Mouse (Mus musculus): ENCODE data around the gene Mb.
A peak's percentile ranks its signal among the peaks of the same experiment; 100 is the strongest.
"Not testable (repeated sequence)": the region's sequence is repeated elsewhere in the genome, so short reads cannot be mapped to it uniquely, and the experiment has no call there.

The Mb gene

DNA sequence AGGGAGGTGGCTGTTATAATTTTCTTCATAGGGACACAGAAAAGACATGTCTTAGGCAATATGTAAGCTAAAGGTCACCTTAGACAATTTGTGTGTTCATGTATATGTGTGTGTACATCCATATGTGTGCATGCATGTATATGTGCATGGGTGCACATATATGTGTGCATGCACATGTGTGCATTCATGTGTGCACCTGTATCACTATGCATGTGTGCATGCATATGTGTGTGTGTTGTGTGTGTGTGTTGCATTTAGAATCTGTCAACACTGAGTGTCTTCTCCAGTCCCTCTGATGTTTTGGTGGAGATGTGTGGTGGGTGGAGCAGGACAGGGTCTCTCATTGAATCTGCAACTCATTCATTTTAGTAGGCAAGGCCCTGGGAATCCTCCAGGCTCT is 12.3 kb upstream of the Mb start:
- no peak for DNase-seq

DNA sequence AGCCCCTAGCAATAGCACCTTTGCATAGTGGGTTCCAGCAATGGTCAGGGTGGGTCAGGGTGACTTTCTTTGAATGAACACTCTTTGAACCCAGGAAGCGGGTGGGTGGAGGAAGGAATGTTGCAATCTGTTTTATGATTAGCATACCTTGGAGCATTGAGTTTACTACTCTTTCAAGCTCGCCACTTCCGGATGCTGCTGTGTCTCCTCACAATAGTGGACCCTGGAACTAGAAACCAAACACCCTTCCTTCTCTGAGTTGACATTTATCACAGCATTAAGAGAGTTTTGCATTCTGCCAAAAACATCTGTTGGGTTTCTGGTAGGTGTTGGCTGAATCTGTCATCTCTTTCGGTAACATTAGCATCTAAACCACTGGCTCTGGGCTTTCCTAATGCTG is 8.9 kb upstream of the Mb start:
- DNase-seq = not testable (repeated sequence)

DNA sequence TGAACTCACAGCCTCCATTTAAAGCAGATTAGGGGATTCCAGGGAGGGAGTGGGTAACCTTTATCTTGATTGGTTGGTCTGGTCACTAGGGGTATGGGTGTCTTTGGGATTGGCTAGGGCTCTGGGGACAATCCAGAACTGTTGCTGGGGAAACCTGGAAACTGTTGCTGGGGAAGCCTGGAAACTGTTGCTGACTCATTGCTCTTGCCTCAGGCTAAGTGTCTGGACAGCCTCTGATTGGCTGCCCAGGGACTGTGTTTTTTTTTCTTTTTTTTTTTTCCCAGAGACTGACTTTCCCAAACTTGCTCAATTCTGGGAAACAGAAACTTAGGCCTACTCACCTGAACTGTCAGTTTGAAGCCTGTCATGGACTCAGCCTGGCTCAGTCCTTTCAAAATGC is 8.1 kb upstream of the Mb start:
- DNase-seq = no peak

DNA sequence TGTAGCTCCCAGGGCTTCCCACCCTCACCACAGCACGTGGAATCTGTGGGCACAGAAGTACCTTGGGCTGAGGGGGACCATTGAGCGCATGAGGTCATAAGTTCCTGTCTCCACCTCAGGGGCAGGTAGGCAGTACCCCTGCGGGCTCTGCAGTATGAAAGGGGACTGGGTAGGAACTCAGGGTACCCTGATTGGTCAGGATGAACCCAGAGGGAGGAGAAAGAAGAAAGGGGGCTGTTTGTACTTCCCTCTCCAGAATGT is 6.3 kb upstream of the Mb start:
- DNase-seq = no peak

DNA sequence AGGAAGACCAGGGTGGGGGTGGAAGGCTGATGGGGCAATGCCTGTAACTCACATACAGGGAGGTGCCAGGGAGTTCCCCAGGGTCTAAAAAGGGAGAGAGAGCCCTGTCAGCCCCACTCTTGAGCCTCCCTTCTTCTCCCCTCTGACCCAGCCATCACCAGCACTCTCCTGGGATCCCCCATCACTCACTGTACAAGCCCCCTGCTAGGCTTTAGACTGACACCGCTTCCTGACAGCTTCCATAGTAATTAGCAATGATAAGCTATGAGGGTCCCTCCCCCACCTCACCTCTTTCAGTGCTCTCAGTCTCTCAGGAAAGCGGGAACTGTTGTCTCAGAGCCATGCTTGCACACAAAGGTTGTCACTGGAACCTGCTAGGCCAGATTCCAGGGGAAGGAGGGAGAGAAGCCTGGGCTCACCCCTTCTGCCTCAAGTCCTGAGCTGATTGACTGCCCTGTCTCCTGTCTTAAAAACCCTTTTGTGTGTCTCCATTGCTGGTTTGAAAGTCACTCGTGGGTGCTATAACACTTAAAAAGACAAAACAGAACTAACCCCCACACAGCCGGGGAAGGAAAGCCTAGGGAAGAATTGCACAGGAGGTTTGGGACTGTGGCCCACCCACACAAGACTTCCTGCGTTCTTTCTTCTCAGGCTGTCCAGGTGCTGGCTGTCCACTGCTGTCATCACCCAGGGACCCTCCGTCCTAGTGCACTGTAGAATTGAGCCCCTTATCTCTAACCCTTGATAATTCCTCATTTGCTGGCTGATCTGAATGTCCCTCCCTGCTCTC is 5.7 kb upstream of the Mb start:
- no peak for DNase-seq

DNA sequence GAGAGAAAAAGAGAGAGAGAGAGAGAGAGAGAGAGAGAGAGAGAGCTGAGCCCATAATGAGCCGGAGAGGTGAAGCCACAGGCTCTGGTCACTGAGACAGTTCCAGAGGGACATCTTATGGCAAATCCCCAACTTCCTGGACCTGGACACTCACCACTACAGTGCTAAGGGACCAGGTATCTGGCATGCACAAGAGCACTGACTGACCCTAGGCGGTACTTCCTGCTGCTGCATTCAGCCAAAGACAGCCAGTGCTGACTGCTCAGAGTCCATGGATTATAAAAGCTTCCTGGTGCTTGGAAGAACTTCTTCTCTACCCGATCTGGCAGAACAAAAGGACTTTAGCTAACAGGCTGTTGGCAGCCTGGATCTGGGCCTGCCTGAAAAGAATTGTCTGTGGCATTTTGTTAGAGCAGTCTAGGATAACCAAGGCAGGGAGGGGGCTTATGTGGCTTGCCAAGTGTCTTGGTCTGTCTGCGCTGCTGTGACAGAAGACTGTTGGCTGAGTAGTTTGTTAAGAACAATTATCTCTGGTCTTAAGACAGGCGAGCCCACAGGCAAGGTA is 4.2 kb upstream of the Mb start:
- no peak for DNase-seq

DNA sequence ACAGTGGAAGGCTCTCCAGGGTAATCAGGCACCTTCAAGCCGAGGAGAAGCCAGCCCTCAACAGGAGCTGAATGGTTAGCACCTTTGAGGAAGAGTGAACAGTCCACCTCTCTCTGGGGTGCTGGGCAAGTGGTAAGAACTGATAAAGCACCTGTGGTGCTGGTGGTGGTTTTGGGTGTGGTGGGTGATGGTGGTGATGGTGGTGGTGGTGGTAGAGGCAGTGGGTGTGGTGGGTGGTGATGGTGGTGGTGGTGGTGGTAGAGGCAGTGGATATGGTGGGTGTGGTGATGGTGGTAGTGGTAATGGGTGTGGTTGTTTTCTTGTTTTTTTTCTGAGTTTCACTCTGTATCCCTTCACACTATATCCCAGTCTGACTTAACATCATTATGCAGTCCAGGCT is 2.6 kb upstream of the Mb start:
- DNase-seq = no peak

DNA sequence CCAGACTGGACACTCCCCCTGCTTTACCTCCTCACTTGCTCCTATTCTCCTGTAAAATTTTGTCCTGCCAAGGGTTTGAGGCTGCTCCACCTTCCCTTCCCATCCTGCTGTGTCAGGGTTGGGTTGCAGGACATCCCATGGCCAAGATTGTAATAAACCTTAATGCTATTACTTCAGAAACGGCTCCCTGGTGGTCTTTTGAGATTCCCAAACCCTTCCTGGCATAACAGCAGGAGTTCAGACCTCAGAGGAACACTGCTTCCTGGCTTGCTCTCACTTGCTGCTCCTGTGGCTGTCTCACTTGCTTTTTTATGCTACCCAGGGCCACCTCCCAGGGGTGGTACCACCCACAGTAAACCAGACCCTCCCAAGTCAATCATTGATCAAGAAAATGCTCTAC is 1.7 kb upstream of the Mb start:
- no peak for DNase-seq

DNA sequence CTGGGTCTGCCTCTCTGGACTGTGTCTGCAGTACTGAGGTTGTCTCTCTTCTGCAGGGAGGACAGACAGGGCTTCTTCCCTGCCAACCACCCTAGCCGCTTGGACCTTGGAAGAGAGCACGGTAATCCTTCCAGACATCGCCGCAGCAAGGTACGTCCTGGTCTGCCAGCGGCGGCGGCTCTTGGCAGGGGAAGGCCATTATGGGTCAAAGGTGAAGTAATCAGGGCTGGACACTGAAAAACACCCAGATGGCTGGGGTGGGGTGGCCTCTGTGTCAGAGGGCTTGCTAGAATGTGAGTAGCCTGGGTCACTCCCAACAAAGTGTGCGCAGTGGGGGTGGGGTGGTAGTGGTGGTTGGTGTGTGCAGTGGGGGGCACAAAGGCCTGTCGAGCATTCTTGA is 4.9 kb downstream of the Mb start:
- no peak for DNase-seq

DNA sequence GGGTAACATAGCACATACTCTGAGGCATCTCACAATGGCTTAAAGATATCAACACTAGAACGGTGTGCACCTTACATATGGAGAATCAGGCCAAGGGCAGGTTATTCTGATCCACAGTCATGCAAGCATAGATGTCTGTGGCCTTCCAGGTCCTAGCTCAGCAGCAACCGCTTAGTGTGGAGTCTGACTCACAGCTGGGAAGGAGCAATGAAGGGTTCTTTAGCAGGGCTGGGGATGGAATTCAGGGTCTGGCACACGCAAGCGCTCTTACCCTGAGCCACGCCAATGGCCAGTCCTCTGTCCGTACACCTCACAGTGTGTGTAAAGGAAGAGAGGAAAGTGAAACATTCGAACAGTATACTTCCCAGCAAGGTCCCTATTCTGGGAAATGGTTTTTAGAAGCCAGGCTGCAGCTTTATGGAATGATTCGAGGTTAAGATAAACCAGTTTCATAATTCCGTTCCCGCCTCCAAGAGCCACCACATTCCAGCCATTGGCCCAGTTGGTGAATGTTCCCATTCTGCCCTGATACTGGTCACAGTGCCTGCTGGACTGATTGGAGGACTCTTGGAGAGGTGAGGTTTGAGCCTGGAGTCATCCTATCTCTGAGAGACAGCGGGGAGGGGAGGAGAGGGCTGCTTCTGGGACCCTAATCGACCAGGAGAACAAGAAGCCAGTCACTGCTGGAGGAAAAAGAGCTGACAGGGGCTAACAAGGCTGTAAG is 5.7 kb downstream of the Mb start, which contains the start of gene Apol6:
Gene Apol6, plus strand, starts transcription at position 133 of the 724 bp plus-strand sequence.
- DNase-seq = no peak

DNA sequence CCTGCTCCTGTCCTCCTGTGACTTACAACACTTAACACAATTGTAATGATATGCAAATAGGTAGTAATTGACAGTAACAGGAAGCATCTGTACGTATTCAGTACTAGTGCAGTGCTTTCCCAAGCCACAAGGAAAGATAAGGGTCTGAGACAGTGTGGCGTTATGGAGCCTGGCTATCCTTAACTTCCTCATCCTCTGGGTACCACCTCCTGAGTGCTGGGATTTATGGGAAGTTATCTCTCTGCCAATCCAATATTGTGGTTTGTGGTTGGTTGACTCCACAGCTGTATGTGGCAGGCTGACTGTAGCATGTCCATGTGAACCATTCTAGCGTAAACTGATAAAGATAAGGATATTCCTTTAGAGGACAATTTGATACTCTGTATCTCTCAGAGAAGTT is 9.7 kb downstream of the Mb start:
- no peak for DNase-seq

DNA sequence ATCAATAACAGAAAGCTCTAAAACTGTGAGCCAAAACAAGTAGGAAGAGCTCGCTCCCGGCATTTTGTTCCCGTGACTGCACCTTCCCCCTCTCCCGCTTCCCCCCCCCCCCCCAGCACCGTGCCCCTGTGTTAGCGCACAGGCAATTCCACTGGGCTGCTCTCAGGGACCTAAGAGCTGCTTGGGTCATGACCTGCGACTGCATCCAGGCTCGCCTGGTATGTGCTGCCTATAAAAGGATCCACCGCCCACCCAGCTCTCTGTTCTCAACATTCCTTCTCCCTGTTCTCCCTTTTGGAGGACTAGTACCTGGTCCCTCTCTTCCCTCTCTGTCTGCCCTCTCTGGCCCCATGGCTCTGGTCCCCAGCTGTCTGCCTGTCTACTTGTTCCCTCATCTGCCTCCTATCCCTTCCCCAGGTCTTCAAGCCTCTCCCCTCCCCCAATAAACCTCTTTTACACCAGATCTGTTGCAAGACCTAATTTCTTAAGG is 11.2 kb downstream of the Mb start:
- DNase-seq = no peak

DNA sequence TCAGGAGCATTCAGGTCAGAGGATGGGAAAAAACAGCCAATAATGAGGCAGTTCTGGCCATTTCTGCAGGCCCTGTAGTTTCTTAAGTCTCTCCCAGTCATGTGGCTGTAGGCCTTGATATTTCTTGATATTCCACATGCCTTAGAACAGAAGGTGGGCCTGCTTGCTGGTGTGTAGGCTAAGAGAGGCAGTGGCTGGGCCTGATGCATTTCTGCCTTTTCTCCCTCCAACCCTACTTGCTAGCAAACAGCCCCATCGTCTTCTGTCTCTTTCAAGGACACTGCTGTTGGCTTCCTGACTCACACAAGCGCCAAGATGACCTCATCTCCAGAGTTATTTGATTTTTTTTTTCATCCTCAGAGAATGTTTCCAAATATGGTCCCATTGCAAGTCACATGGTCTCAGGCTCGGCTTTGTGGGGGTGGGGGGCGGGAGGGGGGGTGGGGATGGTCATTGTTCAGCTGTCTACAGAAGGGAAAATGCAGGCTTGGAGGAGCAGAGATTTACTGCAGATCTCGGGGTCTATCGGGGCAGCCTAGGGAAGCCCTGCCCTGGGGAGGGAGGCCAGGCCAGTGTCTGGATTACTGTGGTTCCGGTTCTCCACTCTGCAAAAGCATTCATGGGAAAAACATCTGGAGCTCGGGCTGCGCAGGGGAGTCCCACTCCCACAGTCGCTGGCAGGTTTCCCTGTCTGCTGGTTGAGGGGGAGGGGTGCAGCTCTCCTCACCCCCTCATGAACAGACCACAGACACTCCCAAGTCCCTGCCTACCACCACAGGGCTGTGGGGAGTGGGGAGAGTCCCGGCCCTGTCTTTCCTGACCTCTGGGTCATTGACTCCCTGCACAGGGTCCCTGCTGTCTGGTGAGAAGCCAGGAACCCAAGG is 12.9 kb downstream of the Mb start:
- peak in 1 of 2 experiments; percentile 20 for DNase-seq

DNA sequence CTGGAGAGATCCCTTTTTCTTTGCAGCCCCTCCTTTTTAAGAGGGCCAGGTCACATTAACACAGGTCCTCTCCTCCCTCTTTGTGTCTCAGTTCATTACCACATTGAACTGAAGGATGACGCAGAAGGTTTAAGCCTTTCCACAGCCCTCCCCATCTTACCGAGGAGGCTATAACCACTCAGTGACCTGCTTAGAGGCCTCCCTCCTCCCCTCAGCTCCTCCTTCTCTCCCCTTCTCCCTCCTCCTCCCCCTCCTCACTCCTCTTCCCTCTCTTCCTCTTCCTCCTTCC is 13.5 kb downstream of the Mb start:
- DNase-seq = no peak

DNA sequence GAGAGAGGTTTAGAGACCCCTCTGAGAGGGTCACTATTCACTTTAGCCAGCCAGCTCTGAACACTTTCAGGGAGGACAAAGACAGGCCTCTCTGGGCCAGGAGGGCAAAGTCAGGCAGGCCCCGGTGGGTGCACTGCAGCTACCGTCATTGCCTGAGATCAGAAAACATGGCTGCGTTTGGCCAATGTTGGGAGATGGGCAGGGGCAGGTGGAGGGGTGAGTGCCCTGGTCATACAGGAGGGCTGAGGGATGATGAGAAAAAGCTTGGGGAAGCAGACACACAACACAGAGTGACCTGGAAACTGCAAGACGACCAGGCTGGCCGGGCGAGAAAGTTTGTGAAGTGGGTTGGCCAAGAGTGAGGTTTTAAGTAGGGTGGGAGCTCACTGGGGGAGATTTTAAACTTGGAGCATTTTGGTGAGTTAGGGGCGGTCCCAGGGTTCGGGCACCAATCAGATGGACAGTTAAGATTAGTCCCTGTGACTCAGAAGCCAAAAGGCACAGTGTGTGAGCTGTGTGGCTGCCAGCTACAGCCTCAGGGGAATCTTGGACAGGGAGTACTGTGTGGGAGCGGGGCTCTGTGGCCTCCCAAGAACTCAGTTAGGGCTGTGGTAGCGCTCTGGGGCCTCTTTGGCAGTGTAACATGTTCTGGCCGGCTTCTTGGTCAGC is 14.0 kb downstream of the Mb start:
- DNase-seq = peak; percentile 47 to 52

DNA sequence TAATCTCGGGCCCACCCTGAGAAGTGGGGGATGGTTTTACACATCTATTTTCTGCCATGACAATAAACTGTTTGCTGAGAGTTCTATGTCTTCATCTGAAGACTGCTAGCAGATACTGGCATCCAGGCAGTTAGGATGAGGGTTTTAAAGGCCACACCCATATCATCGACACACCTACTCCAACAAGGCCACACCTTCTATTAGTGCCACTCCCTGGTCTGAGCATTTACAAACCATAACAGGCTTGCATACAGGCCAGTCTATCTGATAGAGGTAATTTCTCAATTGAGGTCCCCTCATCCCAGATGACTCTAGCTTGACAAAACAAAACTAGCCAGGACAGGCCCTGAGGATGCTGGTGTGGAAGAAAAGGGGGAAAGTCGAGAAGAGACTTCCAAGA is 14.8 kb downstream of the Mb start:
- no peak for DNase-seq

DNA sequence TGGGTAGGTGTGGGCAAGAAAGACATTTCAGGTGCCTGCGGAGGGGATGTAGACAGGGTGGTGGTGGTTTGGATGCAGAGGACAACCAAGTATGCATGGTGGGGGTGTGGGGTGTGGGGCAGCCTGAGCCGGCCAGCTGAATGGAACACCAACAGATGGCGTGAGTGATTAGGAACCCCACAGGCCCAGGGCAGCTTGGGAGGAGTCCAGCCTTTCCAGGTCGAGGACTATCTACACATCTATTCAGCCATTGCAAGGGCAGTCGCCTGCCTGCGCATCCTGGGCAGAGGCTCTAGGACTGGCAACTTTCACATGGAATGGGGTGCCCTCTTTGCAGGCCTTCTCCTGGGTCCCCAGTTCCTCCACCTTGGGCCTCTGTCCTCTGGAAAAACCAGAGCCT is 15.9 kb downstream of the Mb start:
- DNase-seq = peak; percentile 86 to 91

DNA sequence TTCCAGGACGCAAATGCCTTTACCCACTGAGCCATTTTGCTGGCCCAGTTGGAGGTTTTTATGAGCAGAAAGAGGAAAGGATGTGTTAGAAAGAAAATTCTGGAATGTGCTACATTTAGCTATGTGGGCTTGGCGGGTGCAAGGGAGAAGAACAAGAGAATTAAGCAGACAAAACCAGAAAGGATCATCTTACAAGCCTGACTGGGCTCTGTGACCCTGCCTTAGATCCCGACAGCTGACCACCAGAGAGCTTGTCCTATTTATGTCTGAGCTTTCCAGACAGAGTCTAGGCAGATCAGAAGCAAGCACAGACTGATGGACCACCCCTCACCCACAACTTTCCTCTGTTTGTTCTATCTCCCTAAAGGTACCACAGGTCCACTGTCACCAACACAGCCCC is 19.2 kb downstream of the Mb start:
- DNase-seq = no peak

DNA sequence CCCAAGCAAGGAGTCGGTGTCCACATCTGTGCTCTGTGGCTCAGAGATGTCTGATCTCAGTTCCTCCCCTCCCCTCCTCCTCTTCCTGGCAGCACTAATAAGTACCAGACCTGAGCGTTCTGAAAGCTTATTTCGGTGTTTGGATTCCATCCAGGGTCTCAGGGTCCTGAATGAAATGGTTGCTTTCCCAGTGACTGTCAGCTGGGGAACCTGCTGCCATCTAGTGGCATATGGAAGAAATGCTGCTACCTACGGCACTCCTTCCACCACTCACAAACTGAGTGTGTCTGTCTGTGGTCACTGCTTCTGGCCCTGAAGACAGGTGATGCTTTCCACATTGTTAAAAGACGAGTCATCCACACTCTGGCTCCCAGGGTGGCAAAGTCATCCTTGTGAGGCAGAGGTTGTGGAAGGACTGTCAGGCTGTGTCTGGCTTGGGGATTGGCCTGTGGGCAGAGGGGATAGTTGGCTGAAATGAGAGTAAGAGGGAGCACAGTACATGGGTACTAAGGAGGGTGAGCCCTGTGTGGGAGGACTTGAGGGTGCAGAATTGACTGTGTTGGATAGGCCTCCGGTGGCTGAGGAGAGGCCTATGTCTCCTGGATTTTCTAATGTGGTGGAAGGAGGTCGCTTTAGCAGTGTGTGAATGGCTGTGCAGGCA is 21.0 kb downstream of the Mb start:
- peak; percentile 72 to 73 for DNase-seq

DNA sequence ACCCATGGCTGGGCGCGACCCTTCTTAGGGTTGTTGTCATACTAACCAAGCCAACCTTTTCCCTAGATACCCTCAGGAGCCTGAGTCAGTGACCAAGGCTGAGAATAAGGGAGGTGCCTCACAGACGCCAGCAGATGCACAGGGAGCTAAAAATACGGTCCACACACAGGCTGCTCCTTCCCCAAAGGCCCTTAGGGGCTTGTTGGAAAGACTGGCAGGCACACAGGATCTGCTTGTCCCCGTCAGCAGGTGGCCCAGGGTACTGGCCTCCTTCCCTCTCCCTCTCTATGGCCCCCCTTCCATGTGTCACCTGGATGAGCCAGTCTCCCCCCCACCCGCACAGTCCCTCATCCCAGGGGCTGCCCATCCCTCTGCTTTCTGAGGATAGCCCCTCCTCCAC is 22.8 kb downstream of the Mb start:
- DNase-seq = peak in 1 of 2 experiments; percentile 13

DNA sequence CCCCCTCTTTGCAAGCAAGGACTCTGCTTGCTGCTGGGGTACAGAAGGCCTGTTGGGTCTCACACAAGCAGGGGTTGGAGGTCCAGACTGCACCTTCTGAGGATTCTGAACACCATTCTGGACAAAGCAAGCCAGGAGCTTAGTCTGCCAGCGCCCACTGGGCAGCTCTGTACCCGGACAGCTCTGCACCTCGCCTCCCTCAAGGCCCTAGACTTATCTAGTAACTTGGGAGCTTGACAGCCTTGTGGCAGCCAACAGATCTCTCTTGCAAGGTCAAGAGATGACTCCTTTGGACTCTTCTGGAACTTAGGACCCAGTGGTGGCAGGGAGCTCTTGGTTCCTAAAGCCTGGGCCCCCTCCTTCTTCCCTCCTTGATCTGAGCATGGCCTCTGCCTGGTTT is 23.4 kb downstream of the Mb start:
- no peak for DNase-seq

DNA sequence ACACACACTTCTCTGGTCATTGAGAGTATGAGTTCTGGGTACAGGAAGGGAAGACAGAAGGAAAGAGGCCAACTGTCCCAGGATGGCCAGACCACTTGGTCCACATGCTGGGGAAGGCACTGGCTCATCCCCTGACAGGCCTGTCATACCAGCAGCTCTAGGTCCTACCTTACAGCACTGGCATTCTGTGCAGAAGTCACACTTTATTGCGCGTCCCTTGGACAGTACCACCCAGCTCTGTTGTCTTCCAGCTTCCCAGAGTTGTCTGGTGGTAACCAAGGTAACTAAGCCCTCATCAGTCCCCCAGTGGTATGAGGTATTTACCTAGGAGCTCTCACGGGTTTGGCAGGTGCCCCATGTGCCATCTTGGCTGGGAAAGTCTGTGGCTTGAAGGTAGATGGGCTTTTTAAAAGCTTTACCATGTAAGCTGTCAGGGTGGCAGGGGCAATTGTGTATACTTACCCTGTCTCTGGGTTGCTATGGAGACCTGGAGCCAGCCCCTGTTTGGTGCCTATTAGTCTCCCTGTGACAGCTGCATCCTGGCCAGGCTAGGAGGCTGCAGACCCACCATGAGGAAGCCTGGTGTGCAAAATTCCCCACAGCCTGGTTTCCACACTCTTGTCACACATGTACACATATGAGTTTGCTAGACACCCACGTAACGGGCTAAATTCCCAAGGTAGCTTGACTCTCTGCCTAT is 24.4 kb downstream of the Mb start:
- no peak for DNase-seq
